Mouse (Mus musculus): ENCODE results near the gene Tekt2.

GRCm38 (mm10) chr4:126326036-126326435 is 548 bp upstream of the Tekt2 start:
- no peak for TF ChIP-seq EP300 (optimal IDR thresholded peaks at IDR 0.05)
- peak; percentile 50; the same call in 1 of the 2 replicates for TF ChIP-seq CTCF (IDR thresholded peaks at IDR 0.05; ENCODE audit: low read depth)

Measured in stomach, postnatal 0 days (tissue).